Mouse (Mus musculus) liver, postnatal 0 days (tissue): Measurements from ENCODE around the gene Pde4d. TPM values are rescaled to one million over a fixed set of nuclear protein-coding genes. Genes with fewer than 3 reads are reported as not detected.

Experiments used
- ATAC-seq: fragments of 200-750 bp; cut with Nextera tagmentation; 2 replicates; pipeline ENCODE4 v1.8.0; 2017; ENCODE audit warnings: mild to moderate bottlenecking, moderate library complexity
- DNase-seq: peaks from one replicate; pipeline ENCODE4 v3.0.0-alpha.2; 2016
- H3K27ac ChIP-seq: fragments of 300-500 bp; sonication (generic); 2 replicates; pipeline ENCODE4 v1.5.1; 2014; ENCODE audit warnings: antibody characterized with exemption, moderate library complexity, mild to moderate bottlenecking, low read depth
- H3K27me3 ChIP-seq: fragments of 300-500 bp; sonication (generic); 2 replicates; pipeline ENCODE4 v1.6.1; 2014; ENCODE audit warnings: low read length, control low read depth, mixed read lengths; ENCODE audit not compliant: insufficient read depth
- H3K36me3 ChIP-seq: fragments of 300-500 bp; sonication (generic); replicated peaks from 2 replicates; pipeline ENCODE4 v1.6.1; 2014; ENCODE audit warnings: mild to moderate bottlenecking, control low read depth, low read length, moderate library complexity, mixed read lengths; ENCODE audit not compliant: insufficient read depth
- H3K4me1 ChIP-seq: fragments of 300-500 bp; sonication (generic); 2 replicates; pipeline ENCODE4 v1.6.1; 2014; ENCODE audit warnings: antibody characterized with exemption, mild to moderate bottlenecking, control low read depth; ENCODE audit not compliant: insufficient read depth
- H3K4me2 ChIP-seq: fragments of 300-500 bp; sonication (generic); 2 replicates; pipeline ENCODE4 v1.6.1; 2014; ENCODE audit warnings: low read depth, mild to moderate bottlenecking, low read length, moderate library complexity, mixed read lengths
- H3K4me3 ChIP-seq: fragments of 300-500 bp; sonication (generic); 2 replicates; pipeline ENCODE4 v1.5.1; 2014; ENCODE audit warnings: low read depth, low read length
- H3K9ac ChIP-seq: fragments of 300-500 bp; sonication (generic); replicated peaks from 2 replicates; pipeline ENCODE4 v1.6.1; 2014; ENCODE audit warnings: mild to moderate bottlenecking, moderate library complexity
- H3K9me3 ChIP-seq: fragments of 300-500 bp; sonication (generic); 2 replicates; pipeline ENCODE4 v1.6.1; 2016; ENCODE audit warnings: mild to moderate bottlenecking, control low read depth, low read length, mixed read lengths
- CTCF ChIP-seq: sonication (generic); IDR thresholded peaks from 2 replicates; pipeline ENCODE4 v1.5.1; 2016; ENCODE audit warnings: antibody characterized with exemption, low read depth
- EP300 ChIP-seq: IDR thresholded peaks from 2 replicates; pipeline ENCODE4 v1.6.1; 2016; ENCODE audit warnings: antibody characterized with exemption, low read depth, mild to moderate bottlenecking
- WGBS: fragments of 180-500 bp; shearing (Covaris S2); extraction: QIAGEN DNeasy Blood & Tissue Kit; methylation state at CpG from one replicate; pipeline ENCODE4 v1.1.7; 2014; ENCODE audit not compliant: insufficient replicate concordance; 5-methylcytosine and 5-hydroxymethylcytosine counted together
- polyA plus RNA-seq: library from polyadenylated mRNA; unstranded; fragments of >200 nt; fragmentation: Nextera tagmentation; extraction: Ambion mirVana; gene quantifications from 2 replicates; pipeline ENCODE4 v1.2.1, GENCODE M21; 2015

The Pde4d gene
- polyA plus RNA-seq, 1 experiment from 2014 or later: 6.1 TPM

DNA sequence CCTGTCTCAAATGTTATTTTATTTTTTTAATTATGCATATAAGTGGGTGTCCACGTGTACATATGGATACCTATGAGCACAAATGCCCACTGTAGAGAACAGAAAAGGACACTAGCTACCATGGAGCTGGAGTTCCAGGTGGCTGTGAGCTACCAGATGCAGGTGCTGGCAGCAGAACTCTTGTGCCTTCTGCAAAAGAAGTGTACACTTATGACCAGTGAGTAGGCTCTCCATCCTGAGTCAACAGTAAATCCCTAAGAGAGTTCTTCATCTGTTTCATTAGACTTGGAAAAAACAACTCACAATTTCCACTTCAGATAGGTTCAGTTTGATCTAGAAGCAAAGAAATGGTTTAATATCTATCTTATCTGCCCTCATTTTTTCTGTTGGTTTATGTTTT is 881.8 kb downstream of the Pde4d start:
- DNase-seq (no peak), ATAC-seq (no peak)
- Histone ChIP-seq H3K4me1 (no peaks in the 10 kb centered on the region), H3K4me2 (no peak overlapping the region), H3K27me3 (no peaks in the 10 kb centered on the region), H3K9me3 (no peaks in the 10 kb centered on the region), H3K4me3 (no peak overlapping the region), H3K9ac (no peak overlapping the region), H3K27ac (no peak overlapping the region), H3K36me3 (no peaks in the 10 kb centered on the region)
- WGBS: 49% methylated on average over 1 of the region's 1 CpGs
- TF ChIP-seq EP300 (no peak), CTCF (no peak)

DNA sequence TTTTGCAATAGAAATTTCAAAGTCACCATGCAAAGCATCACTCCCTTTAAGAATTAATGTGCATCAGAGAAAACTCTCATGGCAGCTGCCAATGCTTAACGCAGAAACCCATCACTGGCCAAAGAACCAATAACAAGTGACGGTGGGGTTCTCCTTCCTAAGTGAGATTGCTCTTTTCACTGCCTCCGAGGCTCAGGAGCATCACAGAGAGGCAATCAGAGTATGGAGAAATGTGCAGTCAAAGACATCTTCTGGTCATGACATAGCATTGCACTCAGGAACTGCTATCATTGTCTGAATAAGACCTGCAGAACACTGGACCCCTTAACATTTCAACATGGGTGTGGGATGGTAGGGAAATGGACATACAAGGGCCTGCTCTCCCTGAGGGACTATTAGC is 892.2 kb downstream of the Pde4d start:
- no peak for DNase-seq

DNA sequence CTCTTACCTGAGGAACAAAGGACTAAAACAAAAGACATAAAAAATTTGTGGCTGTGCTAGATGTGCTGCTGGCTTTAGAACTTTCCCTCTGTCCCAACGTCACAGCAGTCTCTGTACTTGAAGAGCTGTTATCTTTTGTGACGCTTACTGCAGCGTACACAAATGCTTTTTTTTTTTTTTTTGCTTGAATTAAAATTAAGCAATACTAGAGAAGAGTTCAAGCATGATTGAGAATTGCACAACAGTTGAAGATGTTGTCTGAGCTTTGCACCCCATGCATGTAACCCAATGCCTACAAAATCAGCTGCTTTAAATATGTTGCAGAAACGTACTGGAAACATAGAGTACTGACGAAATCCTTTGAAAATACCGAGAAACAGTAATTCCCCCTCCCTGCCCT is 892.7 kb downstream of the Pde4d start:
- Histone ChIP-seq H3K4me1 (no peaks in the 10 kb centered on the region), H3K27ac (no peak overlapping the region), H3K4me2 (no peak overlapping the region), H3K36me3 (no peaks in the 10 kb centered on the region), H3K9ac (no peak overlapping the region), H3K9me3 (no peaks in the 10 kb centered on the region), H3K27me3 (no peaks in the 10 kb centered on the region), H3K4me3 (no peak overlapping the region)
- WGBS: 41% methylated on average over 6 of the region's 6 CpGs
- ATAC-seq: peak; percentile 33; the same call in 1 of the 2 replicates
- DNase-seq: no peak
- TF ChIP-seq CTCF (no peak), EP300 (0 out of 2 replicates have a peak, but pooled peaks have one; percentile 27)

More for the DNA sequence above, 892.2 kb downstream of the Pde4d start:
- Histone ChIP-seq H3K4me1 (no peaks in the 10 kb centered on the region), H3K9me3 (no peaks in the 10 kb centered on the region), H3K4me3 (no peak overlapping the region), H3K27me3 (no peaks in the 10 kb centered on the region), H3K9ac (no peak overlapping the region), H3K27ac (no peak overlapping the region), H3K4me2 (no peak overlapping the region), H3K36me3 (no peaks in the 10 kb centered on the region)
- no peak for ATAC-seq
- WGBS: 46% methylated on average over 3 of the region's 3 CpGs
- TF ChIP-seq EP300 (no peak), CTCF (peak; percentile 44)

DNA sequence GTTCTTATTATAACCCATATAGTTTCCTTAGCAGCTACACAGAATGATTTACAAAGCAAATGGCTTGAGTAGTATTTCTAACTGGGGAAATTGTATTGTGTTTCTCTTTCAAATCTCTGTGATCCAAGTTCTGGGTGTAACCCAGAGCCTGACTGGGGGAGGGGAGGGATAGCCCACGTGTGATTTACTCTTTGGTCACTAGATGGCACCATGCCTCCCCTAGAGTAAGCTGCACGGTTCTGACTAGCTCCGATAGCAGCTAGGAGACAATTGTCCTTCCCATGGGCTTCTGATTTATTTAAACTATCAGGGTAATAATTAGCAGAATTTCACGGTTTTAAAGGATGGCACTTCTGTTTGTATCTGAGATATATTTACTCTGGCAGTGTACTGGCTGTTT is 893.8 kb downstream of the Pde4d start:
- TF ChIP-seq CTCF (peak; percentile 88), EP300 (no peak)
- ATAC-seq: peak; percentile 84
- WGBS: 4% methylated on average over 4 of the region's 4 CpGs
- Histone ChIP-seq H3K4me2 (no peak overlapping the region), H3K27ac (no peak overlapping the region), H3K4me1 (no peaks in the 10 kb centered on the region), H3K9ac (no peak overlapping the region), H3K36me3 (no peaks in the 10 kb centered on the region), H3K9me3 (no peaks in the 10 kb centered on the region), H3K4me3 (no peak overlapping the region), H3K27me3 (no peaks in the 10 kb centered on the region)
- peak; percentile 65 for DNase-seq

DNA sequence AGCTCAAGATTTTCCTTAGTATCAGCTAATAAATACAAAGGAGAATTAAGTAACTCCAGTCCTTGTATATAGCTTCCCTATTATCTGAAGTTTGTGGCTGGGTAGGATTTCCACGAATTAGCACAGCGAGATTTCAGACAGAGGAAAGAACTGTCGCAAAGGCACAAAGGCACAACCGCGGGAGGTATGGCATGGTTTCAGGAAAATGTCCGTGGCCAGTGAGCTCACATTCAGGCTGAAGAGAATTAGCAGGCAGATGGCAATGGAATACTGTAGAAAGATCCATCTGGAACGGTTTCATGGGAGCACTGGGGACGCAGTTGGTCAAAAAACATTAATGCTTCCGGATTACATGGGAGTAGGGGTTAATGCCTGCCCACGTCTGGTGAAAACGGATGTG is 898.0 kb downstream of the Pde4d start:
- Histone ChIP-seq H3K4me3 (no peak overlapping the region), H3K4me2 (no peak overlapping the region), H3K27ac (no peak overlapping the region), H3K27me3 (no peaks in the 10 kb centered on the region), H3K4me1 (no peaks in the 10 kb centered on the region), H3K36me3 (no peaks in the 10 kb centered on the region), H3K9me3 (no peaks in the 10 kb centered on the region), H3K9ac (no peak overlapping the region)
- WGBS: 56% methylated on average over 11 of the region's 11 CpGs
- TF ChIP-seq EP300 (no peak), CTCF (no peak)
- no peak for ATAC-seq
- DNase-seq: no peak

- Histone ChIP-seq H3K9me3 (no peaks in the 10 kb centered on the region), H3K27me3 (no peaks in the 10 kb centered on the region), H3K27ac (no peak overlapping the region), H3K4me3 (no peak overlapping the region), H3K36me3 (no peaks in the 10 kb centered on the region), H3K9ac (no peak overlapping the region), H3K4me1 (no peaks in the 10 kb centered on the region), H3K4me2 (no peak overlapping the region)
- 78% methylated on average over 6 of the region's 6 CpGs for WGBS
- ATAC-seq (no peak), DNase-seq (no peak)
- no peak for TF ChIP-seq EP300
- no peak for TF ChIP-seq CTCF
Observed at GRCm38 (mm10) chr13:109348316-109348715, 898.6 kb downstream of the Pde4d start.

DNA sequence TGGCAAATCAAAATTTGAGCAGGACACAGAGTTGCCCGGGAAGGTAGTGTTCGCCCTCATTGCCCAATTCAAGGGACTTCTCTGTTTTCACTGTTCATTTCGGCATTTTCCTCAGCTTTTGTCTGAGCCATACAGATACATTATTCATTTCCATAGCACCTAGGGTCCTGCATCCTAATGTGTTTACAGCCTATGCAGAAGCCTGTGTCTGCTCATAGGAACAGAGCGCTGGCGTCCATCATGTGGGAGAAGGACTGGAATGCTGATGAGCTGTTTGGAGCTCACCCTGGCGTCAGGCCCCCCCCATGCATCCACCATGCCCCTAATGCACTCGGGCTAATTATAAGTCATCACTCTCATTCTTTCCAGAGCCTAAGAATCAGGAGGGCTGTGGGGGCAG is 900.4 kb downstream of the Pde4d start:
- H3K9ac ChIP-seq: no peak overlapping the region
- no peak for ATAC-seq
- 79% methylated on average over 7 of the region's 7 CpGs for WGBS

More for the DNA sequence above, 900.4 kb downstream of the Pde4d start:
- no peak for DNase-seq
- Histone ChIP-seq H3K36me3 (no peaks in the 10 kb centered on the region), H3K27me3 (no peaks in the 10 kb centered on the region), H3K4me3 (no peak overlapping the region), H3K9me3 (no peaks in the 10 kb centered on the region), H3K4me2 (no peak overlapping the region), H3K27ac (no peak overlapping the region), H3K4me1 (no peaks in the 10 kb centered on the region)
- TF ChIP-seq EP300: no peak
- TF ChIP-seq CTCF: no peak
